Mouse (Mus musculus) heart, postnatal 0 days (tissue): ENCODE measurements at regions not wholly inside any gene's neighbourhood (a gene's known extent, or its start where the extent isn't known, plus 50 kb on each side); places are given as distances from the start of the nearest gene placed in this dataset.

Source experiments
- CTCF ChIP-seq: IDR thresholded peaks from 2 replicates; pipeline ENCODE4 v1.5.1; 2016; ENCODE audit warnings: antibody characterized with exemption, control low read depth, low read depth
- EP300 ChIP-seq: IDR thresholded peaks from 2 replicates; pipeline ENCODE4 v1.6.1; 2016; ENCODE audit warnings: antibody characterized with exemption, low read depth

GRCm38 (mm10) chr1:194303951-194304350 is 314.1 kb upstream of the Plxna2 start:
- TF ChIP-seq CTCF (no peak), EP300 (no peak)
